Mouse (Mus musculus) ZHBTc4 (cell line): ENCODE measurements around the gene Rplp2.

Experiments used
- DNase-seq: peaks from one replicate; pipeline ENCODE4 v3.0.0-alpha.2; 2011; ENCODE audit warnings: low read depth, low spot score

Gene Rplp2

GRCm38 (mm10) chr7:141466607-141467148 lies 19.5 kb downstream of the Rplp2 start:
- DNase-seq = no peak

GRCm38 (mm10) chr7:141467230-141468030 lies 20.3 kb downstream of the Rplp2 start, which contains the start of gene Cd151:
TSS of gene Cd151 (plus strand) at chr7:141467392.
- peak; percentile 92 for DNase-seq

GRCm38 (mm10) chr7:141468164-141468521 lies 21.0 kb downstream of the Rplp2 start:
- DNase-seq = peak; percentile 60

- peak; percentile 94 for DNase-seq
Observed at GRCm38 (mm10) chr7:141468522-141469211, 21.5 kb downstream of the Rplp2 start.

- no peak for DNase-seq
Observed at GRCm38 (mm10) chr7:141469352-141469751, 22.2 kb downstream of the Rplp2 start.

- no peak for DNase-seq
Observed at GRCm38 (mm10) chr7:141469901-141470636, 22.9 kb downstream of the Rplp2 start.

GRCm38 (mm10) chr7:141470637-141470944 lies 23.4 kb downstream of the Rplp2 start:
- DNase-seq = no peak

GRCm38 (mm10) chr7:141471236-141471635 lies 24.1 kb downstream of the Rplp2 start:
- DNase-seq = no peak

- no peak for DNase-seq
Observed at GRCm38 (mm10) chr7:141472226-141472625, 25.1 kb downstream of the Rplp2 start.

GRCm38 (mm10) chr7:141472763-141473162 lies 25.6 kb downstream of the Rplp2 start:
- DNase-seq = no peak

- DNase-seq = no peak
Observed at GRCm38 (mm10) chr7:141474160-141474559, 27.0 kb downstream of the Rplp2 start.

GRCm38 (mm10) chr7:141475011-141475804 lies 28.0 kb downstream of the Rplp2 start, which contains the start of the genes Polr2l and Tspan4:
TSS of gene Polr2l (minus strand) at chr7:141475132.
TSS of gene Tspan4 (plus strand) at chr7:141475240.
- DNase-seq = peak; percentile 94

- no peak for DNase-seq
Observed at GRCm38 (mm10) chr7:141475805-141476158, 28.6 kb downstream of the Rplp2 start.

GRCm38 (mm10) chr7:141476226-141476980 lies 29.2 kb downstream of the Rplp2 start:
- DNase-seq = peak; percentile 76

- DNase-seq = no peak
Observed at GRCm38 (mm10) chr7:141476981-141477370, 29.8 kb downstream of the Rplp2 start.

GRCm38 (mm10) chr7:141477578-141478269 lies 30.6 kb downstream of the Rplp2 start:
- no peak for DNase-seq

- no peak for DNase-seq
Observed at GRCm38 (mm10) chr7:141478270-141478748, 31.1 kb downstream of the Rplp2 start.

- DNase-seq = peak; percentile 83
Observed at GRCm38 (mm10) chr7:141480842-141481497, 33.8 kb downstream of the Rplp2 start.
